21 mouse cellular contexts compared by ENCODE assay signal in the genomic region with DNA sequence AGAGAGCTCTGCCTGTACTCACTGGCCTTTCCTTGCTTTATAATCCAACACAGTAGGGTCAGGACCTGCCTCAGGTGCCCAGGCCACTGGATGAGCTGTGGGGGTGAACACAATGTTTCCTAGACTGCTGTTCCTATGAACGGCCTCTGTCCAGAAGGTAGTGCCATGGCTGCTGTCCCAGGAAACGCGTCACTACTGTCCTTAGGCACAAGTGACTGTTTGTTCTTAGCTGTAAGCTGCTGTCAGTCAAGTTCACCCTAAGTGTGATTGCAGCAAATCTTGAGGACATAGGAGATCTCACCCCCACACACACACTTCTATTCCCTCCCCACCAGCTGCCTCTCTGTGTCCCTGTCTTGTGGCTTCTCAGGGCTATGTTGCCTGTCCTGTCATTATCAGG. TPM values are rescaled to one million over a fixed set of nuclear protein-coding genes. Genes with fewer than 3 reads are reported as not detected.
A peak's percentile ranks its signal among the peaks of the same experiment; 100 is the strongest.
DNase-seq lines count a peak whose midpoint lies in the region; ATAC-seq and TF ChIP-seq lines count a peak whose summit lies in the region.
"Had no signal": no experiment of that assay in that cellular context is flagged by ENCODE, and none has a peak within 500 bp of the region (broad histone marks: within the 10 kb centered on the region; RNA-seq: fewer than 3 reads in every experiment).

No protein-coding gene starts in this region.

- H3K4me2 ChIP-seq in hindbrain, postnatal 0 days (ENCODE audit: low read depth, low read length), result peak overlapping the region; percentile 13; the same call in 1 of the 2 replicates
- H3K4me2 ChIP-seq: embryonic facial prominence, embryonic 15.5 days; hindbrain, embryonic 13.5 days; limb, embryonic 15.5 days had no signal

- no peak for ATAC-seq in hindbrain, postnatal 0 days
- ATAC-seq: forebrain, embryonic 16.5 days had no signal

- H3K4me1 ChIP-seq in hindbrain, postnatal 0 days (ENCODE audit: insufficient read depth, low read length), result peaks cover 6% of the 10 kb centered on the region
- peaks cover 9% of the 10 kb centered on the region; the same call in 1 of the 2 replicates for H3K4me1 ChIP-seq in hindbrain, embryonic 10.5 days (replicated peaks)

- DNase-seq in gastrocnemius, adult 18-20 months (ENCODE audit: low spot score), result peak; percentile 42
- no peak for DNase-seq in gastrocnemius, postnatal 4 days (ENCODE audit: low spot score in 2 of 2)
- no peak for DNase-seq in hindbrain, postnatal 0 days (ENCODE audit: low spot score)
- DNase-seq in hindbrain, embryonic 10.5 days (ENCODE audit: low spot score), result no peak
- DNase-seq in lung, postnatal 14 days, result peak; percentile 49
- DNase-seq in lung, adult 18-20 months, result no peak
- no peak for DNase-seq in cerebellum, adult 11-12 months
- no peak for DNase-seq in spleen, adult 12 weeks (ENCODE audit: low spot score)
- DNase-seq: adrenal gland, adult 8-10 months; cerebellum, adult 11 months; cerebellum, postnatal 36 days; midbrain, embryonic 14.5 days; spleen, adult 18-20 months; thymus, postnatal 36 days had no signal

- H3K9me3 ChIP-seq in hindbrain, postnatal 0 days (ENCODE audit: low read length), result no peaks in the 10 kb centered on the region
- no peaks in the 10 kb centered on the region for H3K9me3 ChIP-seq in hindbrain, embryonic 10.5 days
- H3K9me3 ChIP-seq: embryonic facial prominence, embryonic 15.5 days; hindbrain, embryonic 13.5 days; limb, embryonic 15.5 days had no signal

- TF ChIP-seq CTCF in hindbrain, postnatal 0 days (IDR thresholded peaks at IDR 0.05; ENCODE audit: low read depth), result no peak

- H3K36me3 ChIP-seq in hindbrain, postnatal 0 days (ENCODE audit: insufficient read depth, low read length), result no peaks in the 10 kb centered on the region
- H3K36me3 ChIP-seq in hindbrain, embryonic 10.5 days, result no peaks in the 10 kb centered on the region
- H3K36me3 ChIP-seq: embryonic facial prominence, embryonic 15.5 days; hindbrain, embryonic 13.5 days; limb, embryonic 15.5 days had no signal

- H3K4me3 ChIP-seq in hindbrain, postnatal 0 days (ENCODE audit: low read length), result no peak overlapping the region
- H3K4me3 ChIP-seq in hindbrain, embryonic 10.5 days, result no peak overlapping the region
- H3K4me3 ChIP-seq: embryonic facial prominence, embryonic 15.5 days; hindbrain, embryonic 13.5 days; limb, embryonic 15.5 days had no signal

- 73% methylated on average over 3 of the region's 3 CpGs for WGBS in hindbrain, postnatal 0 days
- WGBS in hindbrain, embryonic 10.5 days, result 92% methylated on average over 3 of the region's 3 CpGs

- no peaks in the 10 kb centered on the region for H3K27me3 ChIP-seq in hindbrain, postnatal 0 days (ENCODE audit: insufficient read depth, low read length)
- H3K27me3 ChIP-seq in hindbrain, embryonic 10.5 days (ENCODE audit: insufficient read depth, poor library complexity, severe bottlenecking), result peaks cover 3% of the 10 kb centered on the region; the same call in 1 of the 2 replicates
- H3K27me3 ChIP-seq: embryonic facial prominence, embryonic 15.5 days had no signal

- no peak overlapping the region for H3K9ac ChIP-seq in hindbrain, postnatal 0 days (replicated peaks; ENCODE audit: low read length)
- H3K9ac ChIP-seq: embryonic facial prominence, embryonic 15.5 days; hindbrain, embryonic 13.5 days; limb, embryonic 15.5 days had no signal

- no peak overlapping the region for H3K27ac ChIP-seq in hindbrain, postnatal 0 days
- H3K27ac ChIP-seq in hindbrain, embryonic 10.5 days, result no peak overlapping the region
- H3K27ac ChIP-seq: embryonic facial prominence, embryonic 15.5 days; hindbrain, embryonic 13.5 days; limb, embryonic 15.5 days had no signal

RNA-seq across cellular contexts. Expression of gene Agt, which starts 1.9 kb away (rescaled TPM):
- 10 to 100 TPM; 12.5 to 14.3 TPM for total RNA-seq in gastrocnemius, adult 18-20 months (2021)
- total RNA-seq in gastrocnemius, postnatal 4 days (2021), result 10 to 100 TPM; 28.5 to 37.1 TPM
- total RNA-seq in hindbrain, postnatal 0 days (2014; rRNA removed), result 101 and 162 TPM in 2 replicates
- 95.3 and 112 TPM in 2 replicates for polyA plus RNA-seq in hindbrain, postnatal 0 days (2015; fragmentation: Nextera tagmentation; extraction: Ambion mirVana)
- not detected in 2 replicates for polyA plus RNA-seq in hindbrain, embryonic 10.5 days (2016; fragmentation: Nextera tagmentation; extraction: Ambion mirVana)

RNA-seq across cellular contexts. Expression of gene Capn9, which starts 8.3 kb away (rescaled TPM):
- not detected for total RNA-seq in gastrocnemius, adult 18-20 months (2021)
- not detected for total RNA-seq in gastrocnemius, postnatal 4 days (2021)
- total RNA-seq in hindbrain, postnatal 0 days (2014; rRNA removed), result not detected in 2 replicates
- polyA plus RNA-seq in hindbrain, postnatal 0 days (2015; fragmentation: Nextera tagmentation; extraction: Ambion mirVana), result 0.29 and 0.39 TPM in 2 replicates
- not detected in 2 replicates for polyA plus RNA-seq in hindbrain, embryonic 10.5 days (2016; fragmentation: Nextera tagmentation; extraction: Ambion mirVana)
- total RNA-seq: left cerebral cortex, adult 18-20 months; megakaryocyte, adult 5-6 weeks had no signal
- polyA plus RNA-seq: brain, embryonic 14.5 days had no signal

RNA-seq across cellular contexts. Expression of gene Cog2, which starts 47.0 kb away (rescaled TPM):
- 10 to 100 TPM; 18.2 to 20.3 TPM for total RNA-seq in gastrocnemius, adult 18-20 months (2021)
- total RNA-seq in gastrocnemius, postnatal 4 days (2021), result 10 to 100 TPM; 29.3 to 33.9 TPM
- total RNA-seq in hindbrain, postnatal 0 days (2014; rRNA removed), result 29.4 and 30.0 TPM in 2 replicates
- polyA plus RNA-seq in hindbrain, postnatal 0 days (2015; fragmentation: Nextera tagmentation; extraction: Ambion mirVana), result 17.3 and 21.4 TPM in 2 replicates
- polyA plus RNA-seq in hindbrain, embryonic 10.5 days (2016; fragmentation: Nextera tagmentation; extraction: Ambion mirVana), result 41.1 and 43.3 TPM in 2 replicates

Comparison
In these comparisons a context has a peak if more than half of its experiments do, and no peak if none do; other contexts are left out.
1. DNase-seq: peak in gastrocnemius, adult 18-20 months (single experiment) and lung, postnatal 14 days (single experiment); none in gastrocnemius, postnatal 4 days (0 of 2), hindbrain, postnatal 0 days (single experiment), hindbrain, embryonic 10.5 days (single experiment), lung, adult 18-20 months (0 of 2), cerebellum, adult 11-12 months (single experiment) and spleen, adult 12 weeks (single experiment).